Mouse (Mus musculus) cortical plate, adult 2 months (tissue): ENCODE data around the gene Pdf.

Experiments used
- CTCF ChIP-seq: fragments of 200-500 bp; IDR thresholded peaks from 2 replicates; pipeline ENCODE4 v1.5.1; 2011; ENCODE audit warnings: mild to moderate bottlenecking, control low read depth, low read length; ENCODE audit not compliant: insufficient read depth; ENCODE audit errors: extremely low read depth
- POLR2A ChIP-seq: fragments of 200-500 bp; IDR thresholded peaks from 2 replicates; pipeline ENCODE4 v1.6.1; 2011; ENCODE audit warnings: mild to moderate bottlenecking, low read length, control low read depth; ENCODE audit not compliant: insufficient read depth; ENCODE audit errors: extremely low read depth

DNA sequence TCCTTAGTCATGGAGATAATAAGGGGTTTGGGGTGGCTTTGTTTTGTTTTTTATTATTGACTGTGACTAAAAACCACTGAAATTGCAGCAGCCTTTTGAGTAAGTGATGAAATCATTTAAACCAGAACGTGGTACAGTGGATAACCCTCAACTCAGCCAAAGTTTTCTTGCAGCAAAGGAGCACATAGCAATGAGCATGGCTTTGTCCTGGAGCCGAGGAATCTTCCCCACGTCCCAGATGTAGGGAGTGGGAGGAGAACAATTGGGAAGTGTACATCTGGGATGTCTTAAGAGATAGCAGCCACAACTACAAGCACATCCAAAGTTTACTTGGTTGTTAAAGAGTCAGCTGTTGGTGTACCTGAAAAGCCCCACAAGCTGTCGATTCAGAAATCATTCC lies 51.0 kb downstream of the Pdf start:
- TF ChIP-seq POLR2A (no peak), CTCF (no peak)
